Mouse (Mus musculus): Measurements from ENCODE around the gene Olfr417.

GRCm38 (mm10) chr1:174373799-174374198 is 8.9 kb downstream of the Olfr417 start:
- TF ChIP-seq POLR2A (IDR thresholded peaks at IDR 0.05; ENCODE audit: low read depth, low read length) (no peak), CTCF (IDR thresholded peaks at IDR 0.05; ENCODE audit: extremely low read depth, insufficient read depth, insufficient read length, insufficient replicate concordance) (no peak)

Measured in spleen, adult 2 months (tissue).